Mouse (Mus musculus) retina, postnatal 7 days (tissue): ENCODE measurements around the gene Tsnaxip1.

Experiments used
- DNase-seq: peaks from one replicate; pipeline ENCODE4 v3.0.0-alpha.2; 2012; ENCODE audit warnings: low read depth, low spot score

The Tsnaxip1 gene

DNA sequence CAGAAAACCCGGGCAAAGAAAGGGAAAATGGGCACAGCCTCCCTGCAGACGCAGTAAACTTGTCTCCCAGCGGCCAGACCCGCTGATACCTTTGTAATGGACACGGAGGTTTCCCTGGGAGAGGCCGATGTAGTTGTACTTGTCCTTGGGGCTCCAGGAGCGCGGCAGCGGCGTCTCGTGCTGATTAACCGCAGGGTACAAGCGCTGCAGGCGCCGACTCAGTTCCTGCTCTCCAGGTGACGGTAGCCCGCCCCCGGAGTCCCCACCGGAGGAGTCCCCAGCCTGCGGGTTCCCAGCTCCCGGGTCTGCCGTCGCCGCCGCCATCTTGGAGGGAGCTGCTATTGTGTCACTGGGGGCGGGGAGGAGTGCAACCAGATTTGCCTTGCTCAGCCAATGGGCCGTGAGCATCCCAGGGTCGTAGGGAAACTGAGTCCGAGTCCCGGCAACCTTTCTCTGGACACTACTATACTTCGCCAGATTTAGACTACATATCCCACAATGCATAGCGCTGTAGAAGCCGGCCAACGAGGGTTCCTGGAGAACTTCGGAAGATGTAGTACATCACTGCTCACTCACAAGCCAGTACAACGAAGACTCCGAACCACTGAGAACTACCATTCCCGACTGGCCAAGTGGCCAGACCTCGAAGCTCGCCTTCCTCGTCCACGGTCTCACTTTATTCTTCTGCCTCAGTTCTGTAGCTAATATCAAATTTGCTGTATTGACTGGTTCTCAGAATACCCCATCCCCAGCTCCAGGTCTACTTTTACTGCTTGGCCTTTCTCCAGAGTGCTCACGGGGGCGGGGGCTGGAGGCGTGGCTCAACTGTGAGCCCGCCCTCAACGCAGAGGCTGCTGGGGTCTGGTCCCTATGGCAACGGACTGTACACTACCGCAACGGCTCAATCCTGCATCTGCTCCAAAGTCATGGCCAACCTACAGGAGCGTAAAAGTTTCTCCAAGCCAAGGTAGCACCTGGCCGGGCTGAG lies at the start of gene Tsnaxip1, which contains the start of gene Ranbp10:
Gene Tsnaxip1, plus strand, starts transcription at position 871 of the 988 bp plus-strand sequence.
Gene Ranbp10, minus strand, starts transcription at position 490 of the 988 bp plus-strand sequence.
- peak; percentile 98 for DNase-seq

DNA sequence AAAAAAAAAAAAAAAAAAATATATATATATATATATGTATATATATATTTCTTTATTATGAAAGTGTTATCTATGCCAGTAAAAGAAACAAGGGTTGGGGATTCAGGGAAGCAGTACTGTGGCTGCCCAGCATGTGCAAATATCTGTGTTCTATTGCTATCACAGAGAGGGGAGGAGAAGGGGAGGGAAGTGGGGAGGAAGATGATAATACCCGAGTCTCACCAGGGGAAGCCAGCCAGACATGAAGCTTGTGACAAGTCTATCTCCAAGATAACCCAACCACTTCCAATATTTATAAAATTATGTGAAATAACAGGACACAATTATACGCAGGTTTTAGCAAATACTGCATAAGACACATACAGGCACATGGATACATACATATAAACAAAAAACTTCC lies 49.7 kb upstream of the Tsnaxip1 start:
- DNase-seq: no peak

DNA sequence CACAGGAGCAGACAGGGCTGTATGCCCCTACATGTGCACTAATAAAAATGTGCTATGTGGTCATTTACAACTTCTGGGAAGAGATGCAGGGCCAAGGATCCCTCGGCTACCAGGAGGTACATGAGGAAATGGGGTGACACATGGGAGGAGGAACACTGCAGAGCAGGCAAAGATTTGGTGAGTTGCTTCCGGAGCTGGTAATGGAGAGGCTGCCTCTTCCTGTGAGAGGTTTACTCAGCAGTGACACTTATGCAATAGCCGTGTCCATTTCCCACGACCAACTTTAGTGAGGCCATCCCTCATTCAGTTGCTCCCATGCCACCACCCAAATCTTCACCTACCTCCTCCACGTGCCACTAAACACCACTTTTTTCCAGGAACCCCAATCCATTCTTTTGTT lies 47.2 kb upstream of the Tsnaxip1 start:
- no peak for DNase-seq

DNA sequence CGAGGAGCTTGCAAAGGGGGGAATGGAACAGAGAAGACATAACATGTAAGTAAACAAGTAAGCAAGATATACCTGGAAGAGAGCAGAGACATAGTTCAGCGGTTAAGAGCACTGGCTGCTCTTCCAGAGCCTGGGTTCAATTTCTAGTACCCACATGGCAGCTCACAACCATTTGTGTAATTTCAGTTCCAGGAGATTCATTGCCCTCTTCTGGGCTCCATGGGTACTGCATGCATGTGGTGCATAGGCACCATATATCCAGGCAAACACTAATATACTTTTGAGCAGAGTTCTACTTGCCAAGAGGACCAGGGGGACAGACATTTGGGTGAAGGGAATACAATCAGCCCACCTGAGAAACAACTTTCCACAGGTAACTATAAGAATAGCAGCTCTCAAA lies 39.3 kb upstream of the Tsnaxip1 start:
- peak; percentile 36 for DNase-seq

DNA sequence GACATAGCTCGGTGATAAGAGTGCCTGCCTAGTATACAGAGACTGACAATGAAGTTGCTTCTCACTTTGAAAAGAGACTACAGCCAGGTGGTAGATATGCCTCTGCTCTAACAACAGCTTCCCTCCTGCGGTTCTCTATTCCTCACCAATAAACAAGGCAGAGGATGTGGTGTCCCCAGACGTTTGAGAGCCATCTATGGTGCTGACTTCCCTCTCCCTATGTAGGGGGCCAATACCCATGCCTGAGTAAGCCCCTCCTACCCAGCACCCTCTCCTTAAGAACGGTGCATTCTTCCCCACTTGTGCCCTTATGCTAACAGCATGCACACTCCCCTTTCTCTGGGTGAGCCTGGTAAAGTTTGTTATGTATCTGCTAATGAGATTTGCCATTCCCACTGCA lies 38.6 kb upstream of the Tsnaxip1 start:
- DNase-seq: no peak

DNA sequence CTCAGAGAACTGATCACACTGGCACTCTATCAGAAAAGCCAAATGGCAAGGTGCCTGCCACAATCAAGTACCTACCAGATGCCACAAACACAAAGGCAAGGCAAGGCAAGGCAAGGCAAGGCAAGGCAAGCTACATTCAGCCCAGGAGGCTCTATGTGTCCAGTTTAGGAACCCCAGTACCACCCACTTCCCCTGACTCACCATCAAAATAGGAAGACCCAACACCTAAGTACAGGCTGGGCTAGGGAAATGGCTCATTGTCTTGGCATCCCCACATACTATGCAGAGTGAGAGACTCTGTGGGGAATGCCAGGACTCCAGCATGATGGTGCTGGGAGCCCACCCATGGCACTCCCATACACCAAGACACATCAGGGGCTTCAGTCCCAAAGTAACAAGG lies 37.9 kb upstream of the Tsnaxip1 start:
- DNase-seq: no peak

DNA sequence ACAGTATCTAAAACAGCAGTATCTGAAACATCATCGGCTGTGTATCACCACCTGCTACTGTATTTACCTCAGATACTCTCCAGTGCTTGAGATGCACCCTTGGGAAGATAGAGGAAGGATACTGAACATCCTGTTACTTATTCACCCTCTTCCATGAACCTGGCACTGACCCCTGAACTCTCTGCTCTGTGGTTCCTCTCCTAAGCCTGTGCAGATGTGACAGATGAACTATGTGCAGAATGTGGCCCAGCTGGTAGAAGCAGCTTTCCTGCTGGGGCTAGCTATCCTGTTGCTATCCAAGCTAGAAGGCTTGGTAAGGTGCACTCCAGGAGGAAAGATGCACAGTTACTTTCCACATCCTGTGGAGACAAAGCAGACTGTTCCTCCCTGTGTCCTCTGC lies 34.2 kb upstream of the Tsnaxip1 start:
- no peak for DNase-seq

DNA sequence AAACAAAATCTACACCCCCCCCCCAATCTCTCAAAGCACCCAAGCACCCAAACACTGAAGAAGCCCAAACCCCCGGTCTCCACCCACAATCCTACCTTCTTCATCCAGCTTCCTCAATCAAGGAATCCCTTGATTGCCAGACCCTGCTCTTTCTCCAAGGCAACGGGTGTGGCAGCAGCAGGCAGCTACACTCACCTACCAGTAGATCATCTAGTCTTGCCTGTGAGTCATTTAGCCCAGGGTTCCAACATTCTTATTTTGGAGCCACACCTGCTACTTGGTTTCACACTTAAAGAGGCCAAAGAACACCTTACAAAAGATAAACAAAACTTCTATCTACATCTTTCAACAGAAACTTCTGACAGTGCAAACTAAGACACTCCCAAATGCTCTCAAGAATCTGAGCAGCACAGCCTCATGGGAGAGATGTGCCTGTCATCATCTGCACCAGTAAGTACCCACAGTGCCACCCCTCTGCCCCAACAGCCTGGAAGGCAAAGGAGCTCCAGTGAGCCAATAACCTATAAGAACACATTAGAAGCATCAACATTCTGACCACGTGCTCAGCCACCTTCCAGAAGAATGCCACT lies 33.4 kb upstream of the Tsnaxip1 start:
- no peak for DNase-seq

DNA sequence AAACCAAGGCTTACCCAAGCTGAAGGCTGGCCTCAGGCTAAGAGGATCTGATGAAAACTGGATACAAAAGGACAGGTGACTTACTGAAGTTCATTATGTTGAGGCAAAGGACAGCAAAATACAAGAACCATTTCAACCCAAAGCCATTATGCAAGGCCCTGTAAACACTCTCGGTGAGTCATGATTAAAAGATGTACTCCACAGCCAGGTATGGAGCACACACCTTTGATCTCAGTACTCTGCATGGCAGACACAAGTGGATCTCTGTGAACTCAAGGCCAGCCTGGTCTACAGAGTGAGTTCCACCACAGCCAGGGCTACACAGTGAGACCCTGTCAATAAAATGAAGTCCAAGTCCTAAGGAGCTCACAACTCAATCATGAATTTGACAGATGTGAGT lies 31.7 kb upstream of the Tsnaxip1 start:
- no peak for DNase-seq

DNA sequence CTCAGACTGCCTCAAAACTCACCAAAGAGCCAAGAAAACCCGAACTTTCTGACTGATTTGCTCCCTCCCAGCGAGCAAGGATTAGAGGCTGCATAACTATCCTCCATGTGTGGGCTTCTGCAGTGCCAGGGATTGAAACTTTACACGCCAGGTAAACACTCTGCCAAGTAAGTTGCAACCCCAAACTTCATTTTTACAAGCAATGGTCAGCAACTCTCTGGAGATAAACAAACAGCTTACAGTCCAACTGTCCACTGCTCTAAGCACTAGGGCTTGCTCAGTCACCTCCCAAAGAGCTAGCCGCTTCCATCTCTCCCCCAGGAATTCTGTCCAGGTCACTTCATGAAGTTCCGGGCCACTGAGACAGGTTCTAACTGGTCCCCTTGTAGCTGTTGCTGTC lies 29.1 kb upstream of the Tsnaxip1 start:
- no peak for DNase-seq

DNA sequence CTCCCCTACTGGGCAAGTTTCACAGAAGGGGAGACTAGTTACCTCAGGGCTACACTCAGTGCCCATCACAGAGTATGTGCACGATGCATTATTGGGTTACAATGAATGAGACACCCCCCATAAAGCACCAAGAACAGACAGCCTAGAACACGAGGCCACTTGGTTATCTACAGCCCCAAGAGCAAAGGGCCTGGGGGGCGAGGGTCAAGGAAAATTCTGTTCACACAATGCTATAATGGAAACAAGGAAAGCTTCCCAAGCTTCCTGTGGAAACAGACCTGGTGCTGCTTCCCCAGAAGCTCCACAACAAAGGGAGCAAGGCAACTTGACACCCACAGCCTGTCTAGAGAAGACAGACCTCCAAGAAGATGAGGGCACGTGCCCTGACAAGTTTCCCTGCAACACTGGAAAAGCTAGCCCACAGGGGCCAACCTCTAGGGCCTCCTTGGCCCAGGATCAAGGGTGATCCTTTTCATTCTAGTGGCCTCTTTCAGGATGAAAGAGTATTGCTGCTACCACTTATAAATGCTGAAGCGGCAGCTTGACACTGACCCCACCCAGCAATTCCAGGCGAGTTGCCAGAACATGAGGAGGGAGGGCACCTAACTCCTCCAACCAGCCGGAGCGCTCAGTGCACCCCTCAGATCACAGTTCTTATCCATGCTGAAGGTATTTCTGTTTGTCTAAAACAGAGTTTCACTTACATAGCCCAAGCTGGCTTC lies 28.3 kb upstream of the Tsnaxip1 start:
- peak; percentile 23 for DNase-seq

DNA sequence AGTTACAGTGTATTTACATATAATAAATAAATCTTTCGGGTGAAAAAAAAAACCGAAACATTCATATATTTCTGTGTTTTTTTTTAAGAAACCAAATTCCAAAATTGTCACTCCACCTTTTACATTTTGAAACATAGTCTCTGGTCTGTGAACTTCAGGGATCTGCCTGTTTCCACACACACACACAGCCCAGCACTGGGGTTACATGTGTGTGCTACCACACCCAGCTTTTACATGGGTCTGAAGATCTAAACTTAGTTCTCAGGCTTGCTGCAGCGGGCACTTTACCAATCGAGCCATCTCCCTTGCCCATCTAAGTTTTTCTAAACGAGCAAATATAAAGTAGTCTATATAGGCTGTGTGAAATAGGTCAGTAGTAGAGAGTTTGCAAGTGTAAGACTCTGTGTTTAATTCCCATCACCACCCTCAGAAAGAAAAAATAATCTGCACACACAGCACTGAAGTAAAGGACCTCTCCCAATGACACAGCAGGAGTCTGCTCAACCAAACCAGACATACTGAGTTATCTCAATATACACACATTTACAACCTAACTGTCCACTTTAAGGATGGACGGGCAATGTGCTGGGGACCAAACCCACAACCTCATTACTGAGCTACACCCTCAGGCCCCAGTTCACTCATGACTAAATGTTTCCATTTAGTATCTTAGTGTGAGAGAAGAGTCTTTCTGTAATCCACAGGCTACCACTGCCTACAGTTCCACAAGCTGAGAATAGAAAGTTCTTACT lies 26.2 kb upstream of the Tsnaxip1 start:
- DNase-seq: no peak

DNA sequence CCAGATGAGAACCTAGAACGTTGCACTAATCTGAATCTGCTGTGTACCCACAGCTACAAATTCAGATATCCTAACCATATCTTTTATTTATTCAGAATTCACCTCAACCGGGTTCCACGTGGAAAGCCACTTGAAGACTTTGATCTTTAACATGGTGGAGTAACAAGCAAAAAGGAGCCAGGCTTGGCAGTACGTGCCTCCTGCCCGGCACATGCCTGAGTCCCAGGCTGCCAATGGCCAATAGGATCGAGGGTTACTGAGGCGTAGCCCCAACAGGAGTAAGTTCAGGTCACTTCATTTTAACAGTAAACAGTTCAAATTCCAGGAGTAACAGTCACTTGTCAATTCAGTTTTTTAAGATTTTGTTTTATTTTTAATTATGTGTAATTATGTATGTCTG lies 22.7 kb upstream of the Tsnaxip1 start:
- DNase-seq: no peak

DNA sequence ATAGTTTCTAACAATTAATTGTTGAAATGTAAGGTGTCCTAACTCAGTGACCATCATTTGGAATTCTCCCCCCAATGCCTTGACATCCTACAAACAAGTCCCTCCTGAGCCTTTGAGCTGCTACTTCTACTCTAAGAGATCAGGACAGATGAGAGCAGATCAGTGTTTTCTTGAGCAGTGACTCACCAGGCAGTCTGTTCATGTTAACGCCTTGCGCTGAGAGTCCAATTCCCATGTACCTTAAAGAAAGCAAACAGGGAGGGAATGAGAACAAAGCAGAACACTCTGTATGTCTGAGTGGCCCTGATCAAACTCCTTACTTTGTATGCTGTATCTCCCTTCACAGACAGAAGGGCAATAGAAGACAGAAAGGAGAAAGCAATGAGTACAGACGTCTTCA lies 22.2 kb upstream of the Tsnaxip1 start:
- no peak for DNase-seq

DNA sequence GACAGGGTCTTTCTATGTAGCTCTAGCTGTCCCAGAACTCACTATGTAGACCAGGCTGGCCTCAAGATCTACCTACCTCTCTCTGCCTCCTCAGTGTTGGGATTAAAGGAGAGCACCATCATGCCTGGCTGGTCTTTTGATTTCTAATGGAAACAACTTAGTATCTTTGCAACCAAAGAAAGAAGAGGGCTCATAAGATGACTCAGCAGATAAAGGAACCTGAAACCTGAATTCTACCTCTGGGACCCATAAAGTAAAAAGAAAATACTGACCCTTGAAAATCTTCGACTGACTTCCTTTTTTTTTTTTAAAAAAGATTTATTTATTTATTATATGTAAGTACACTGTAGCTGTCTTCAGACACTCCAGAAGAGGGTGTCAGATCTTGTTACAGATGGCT lies 21.6 kb upstream of the Tsnaxip1 start:
- DNase-seq: no peak

DNA sequence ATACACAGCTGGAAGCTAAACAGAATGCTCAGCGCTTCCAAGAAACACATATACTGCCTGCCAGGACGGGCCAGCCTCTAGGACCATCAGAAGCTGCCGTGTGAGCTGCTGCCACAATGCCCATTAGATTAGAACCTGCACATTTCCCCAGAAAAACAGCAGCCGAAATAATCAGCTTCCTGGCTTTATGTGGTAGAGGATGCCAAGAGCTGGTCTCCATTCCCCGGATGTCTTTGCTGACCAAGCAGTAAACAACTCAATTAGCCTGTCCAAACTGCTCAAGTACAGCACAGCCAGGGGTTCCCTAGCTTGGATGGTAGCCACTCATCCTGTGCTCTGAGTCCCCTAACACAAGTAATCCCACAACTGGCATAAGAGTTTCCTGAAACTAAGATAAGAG lies 19.8 kb upstream of the Tsnaxip1 start:
- DNase-seq: no peak

DNA sequence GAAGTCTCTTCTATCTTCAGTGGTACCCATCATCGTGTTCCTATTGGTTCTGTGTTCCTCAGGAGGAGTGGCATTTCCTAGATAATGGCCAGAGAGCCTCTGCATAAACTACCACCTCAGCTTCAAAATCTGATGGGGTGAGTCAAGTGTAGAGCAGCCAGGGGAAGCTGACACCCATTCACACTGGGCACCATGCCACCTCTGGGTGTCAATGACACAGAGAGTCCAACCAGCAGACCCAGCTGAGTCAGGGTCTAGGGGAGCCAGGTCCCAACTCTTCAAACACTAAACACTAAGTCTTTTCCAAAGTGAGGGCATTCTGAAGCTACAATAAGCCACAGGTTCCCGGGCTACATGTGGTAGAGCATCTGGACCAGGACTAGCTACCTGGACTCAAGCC lies 19.1 kb upstream of the Tsnaxip1 start:
- DNase-seq: no peak

DNA sequence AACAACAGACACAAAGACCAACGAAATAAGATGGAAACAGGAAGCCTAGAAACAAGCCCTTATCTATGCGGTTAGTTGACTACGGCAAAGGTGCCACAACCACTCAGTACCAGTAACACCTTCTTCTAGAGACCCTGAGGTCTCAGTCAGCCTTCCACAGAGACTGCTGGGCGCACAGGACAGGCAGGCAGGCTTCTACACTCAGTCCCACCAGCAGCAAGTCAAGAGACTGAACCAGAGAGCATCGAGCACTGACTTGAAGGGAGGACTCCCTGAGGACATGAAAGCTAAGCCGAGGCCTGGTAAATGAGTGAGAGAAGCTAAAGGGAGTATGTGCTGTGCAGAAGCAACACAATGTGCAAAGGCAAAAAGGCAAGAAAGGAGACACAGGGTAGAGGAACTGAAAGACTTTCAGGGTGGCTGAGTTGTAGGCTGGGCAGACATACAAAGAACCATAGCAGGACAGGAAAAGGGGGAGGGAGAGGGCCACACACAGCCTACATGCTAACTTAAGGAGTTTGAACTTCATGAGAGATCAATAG lies 17.2 kb upstream of the Tsnaxip1 start:
- no peak for DNase-seq

DNA sequence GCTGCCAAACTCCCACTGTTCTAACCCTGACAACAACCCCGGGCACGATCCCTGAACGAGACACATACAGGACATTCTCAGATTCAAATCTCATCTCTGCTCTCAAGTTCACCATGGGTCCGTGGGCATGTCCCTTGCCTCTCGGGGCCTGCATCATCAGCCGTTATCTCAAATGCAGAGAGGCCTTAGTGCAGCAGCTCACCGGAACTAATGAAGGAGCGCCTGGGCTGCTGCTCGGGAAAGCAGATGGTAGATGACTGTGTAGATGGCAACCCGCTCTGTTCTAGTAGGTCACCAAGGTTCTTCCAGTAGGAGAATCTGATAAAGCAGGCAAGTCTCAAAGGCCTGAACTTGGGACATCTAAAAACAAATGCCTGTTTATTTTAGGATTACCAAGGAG lies 16.5 kb upstream of the Tsnaxip1 start:
- DNase-seq: no peak

DNA sequence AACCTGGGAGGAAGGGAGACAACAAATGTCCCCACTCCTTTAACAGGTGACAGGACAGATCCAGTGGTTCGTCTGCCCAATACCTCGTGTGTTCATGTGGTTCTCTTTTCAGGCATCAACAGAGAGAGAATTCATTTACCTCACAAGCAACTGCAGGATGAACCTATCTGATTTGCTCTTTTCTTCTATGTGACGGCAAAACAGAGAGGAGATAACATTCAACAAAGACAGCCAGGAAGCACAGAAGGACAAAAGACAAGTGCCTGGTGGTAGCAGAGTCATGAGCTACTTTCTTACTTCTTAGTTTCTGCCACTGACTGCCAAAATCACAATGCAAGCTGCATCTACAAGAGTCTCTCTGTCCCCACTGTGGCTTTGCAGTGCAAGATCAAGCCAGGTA lies 16.0 kb upstream of the Tsnaxip1 start:
- DNase-seq: no peak

DNA sequence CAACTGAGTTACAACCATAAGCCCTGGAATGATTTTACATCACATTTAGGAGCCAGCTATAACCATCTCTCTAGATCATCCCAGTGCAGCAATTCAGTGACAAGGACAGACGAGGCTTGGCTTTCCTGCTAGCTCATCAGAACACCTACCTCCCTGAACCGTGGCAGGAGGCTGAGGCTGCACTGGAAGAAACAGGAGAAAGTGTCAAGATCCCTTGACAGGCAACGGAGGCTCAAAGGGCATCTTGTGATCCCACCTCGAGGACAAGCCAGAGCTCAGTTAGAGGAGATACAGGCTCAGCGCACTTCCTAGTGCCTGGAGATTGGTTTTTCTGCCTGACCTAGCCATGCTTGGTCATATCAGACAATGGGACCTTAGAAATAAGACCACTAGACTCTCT lies 15.0 kb upstream of the Tsnaxip1 start:
- no peak for DNase-seq
